Mouse (Mus musculus): ENCODE measurements around the gene Klhl29.

DNA sequence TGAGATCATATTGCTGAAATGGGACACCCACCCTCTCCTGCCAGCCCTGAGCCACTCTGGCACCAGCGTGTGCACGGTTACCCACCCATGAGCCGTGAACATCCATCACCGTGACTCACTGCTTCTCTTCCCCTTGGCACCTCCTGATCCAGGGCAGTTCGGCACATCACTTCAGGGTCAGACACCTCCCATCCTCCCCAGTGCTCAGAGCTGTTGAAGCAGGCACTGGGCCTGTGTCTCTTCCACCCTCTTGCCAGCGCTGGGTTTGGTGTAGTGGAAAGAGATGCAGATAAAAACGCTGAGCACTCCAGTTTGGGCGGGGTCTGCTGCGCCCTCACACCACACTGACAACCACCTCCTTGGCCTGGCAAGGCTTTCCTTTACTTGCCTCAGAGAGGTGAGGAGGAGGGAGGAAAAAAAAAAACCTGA is 129.3 kb downstream of the Klhl29 start:
- TF ChIP-seq CTCF (conservative IDR thresholded peaks at IDR 0.05; ENCODE audit: insufficient read depth, insufficient read length, low read depth, low read length) (no peak), POLR2A (IDR thresholded peaks at IDR 0.05; ENCODE audit: low read depth, low read length) (no peak)
